Mouse (Mus musculus) neural tube, embryonic 15.5 days (tissue): Measurements from ENCODE around the gene Cox16. TPM values are rescaled to one million over a fixed set of nuclear protein-coding genes. Genes with fewer than 3 reads are reported as not detected.
"Not testable (repeated sequence)": the region's sequence is repeated elsewhere in the genome, so short reads cannot be mapped to it uniquely, and the experiment has no call there.

Experiments
- ATAC-seq: fragments of 200-750 bp; cut with Nextera tagmentation; 2 replicates; pipeline ENCODE4 v1.8.0; 2017; ENCODE audit warnings: mild to moderate bottlenecking, moderate TSS enrichment, moderate library complexity; ENCODE audit not compliant: low FRiP score
- H3K27ac ChIP-seq: fragments of 300-500 bp; sonication (generic); replicated peaks from 2 replicates; pipeline ENCODE4 v1.5.1; 2015; ENCODE audit warnings: mild to moderate bottlenecking, inconsistent platforms
- H3K27me3 ChIP-seq: fragments of 300-500 bp; sonication (generic); replicated peaks from 2 replicates; pipeline ENCODE4 v1.6.1; 2015; ENCODE audit warnings: inconsistent platforms
- H3K36me3 ChIP-seq: fragments of 300-500 bp; sonication (generic); 2 replicates; pipeline ENCODE4 v1.6.1; 2015; ENCODE audit warnings: inconsistent platforms
- H3K4me1 ChIP-seq: fragments of 300-500 bp; sonication (generic); 2 replicates; pipeline ENCODE4 v1.6.1; 2015; ENCODE audit warnings: inconsistent platforms
- H3K4me2 ChIP-seq: fragments of 300-500 bp; sonication (generic); 2 replicates; pipeline ENCODE4 v1.6.1; 2015; ENCODE audit warnings: inconsistent platforms, mild to moderate bottlenecking, moderate library complexity
- H3K4me3 ChIP-seq: fragments of 300-500 bp; sonication (generic); replicated peaks from 2 replicates; pipeline ENCODE4 v1.5.1; 2015; ENCODE audit warnings: mild to moderate bottlenecking, inconsistent platforms
- H3K9ac ChIP-seq: fragments of 300-500 bp; sonication (generic); replicated peaks from 2 replicates; pipeline ENCODE4 v1.6.1; 2015; ENCODE audit warnings: mild to moderate bottlenecking, inconsistent platforms
- H3K9me3 ChIP-seq: fragments of 300-500 bp; sonication (generic); replicated peaks from 2 replicates; pipeline ENCODE4 v1.6.1; 2016; ENCODE audit warnings: inconsistent platforms
- WGBS: fragments of 180-500 bp; shearing (Covaris S2); methylation state at CpG from one replicate; pipeline ENCODE4 v1.1.7; 2015; ENCODE audit warnings: mixed read lengths; 5-methylcytosine and 5-hydroxymethylcytosine counted together
- polyA plus RNA-seq: library from polyadenylated mRNA; unstranded; fragments of >200 nt; fragmentation: Nextera tagmentation; extraction: Ambion mirVana; gene quantifications from 2 replicates; pipeline ENCODE4 v1.2.1, GENCODE M21; 2015

The Cox16 gene
- polyA plus RNA-seq: 118 and 125 TPM in 2 replicates

DNA sequence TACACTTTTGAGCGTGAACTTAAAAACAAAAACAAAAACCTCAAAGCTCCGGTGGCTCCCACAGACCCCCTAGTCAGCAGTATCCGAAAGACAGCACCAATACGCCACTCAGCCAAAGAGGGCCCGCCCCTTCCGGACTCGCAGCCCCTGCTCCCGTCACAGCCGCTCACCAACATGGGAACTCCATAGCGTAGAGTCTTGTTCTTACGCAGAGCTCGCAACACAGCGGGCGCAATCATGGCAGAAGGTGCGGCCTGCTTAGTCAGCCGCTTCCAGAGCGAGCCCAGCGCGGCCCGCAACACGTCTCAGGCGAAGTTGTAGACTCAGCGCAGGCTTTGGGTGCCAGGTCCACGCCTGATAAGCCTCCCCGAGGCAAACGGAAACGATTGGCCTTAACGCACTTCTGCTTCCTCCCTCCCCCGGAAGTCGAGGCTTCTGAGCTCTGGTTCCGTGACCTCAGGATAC, at the start of gene Cox16:
Cox16 (minus strand) TSS at position 401 of the 465 bp plus-strand sequence.
- H3K27me3 ChIP-seq: no peaks in the 10 kb centered on the region
- peak within 1 kb of the TSS; percentile 97 for H3K27ac ChIP-seq
- peak within 1 kb of the TSS; percentile 83 for H3K4me3 ChIP-seq
- H3K9me3 ChIP-seq: no peaks in the 10 kb centered on the region
- under 1% methylated on average over 31 of the region's 31 CpGs for WGBS
- H3K9ac ChIP-seq: peak within 1 kb of the TSS; percentile 70
- ATAC-seq: peak; percentile 98
- H3K4me2 ChIP-seq: peak within 1 kb of the TSS; percentile 66
- peaks cover 12% of the 10 kb centered on the region for H3K4me1 ChIP-seq
- no peaks in the 10 kb centered on the region for H3K36me3 ChIP-seq

- 31% methylated on average over 4 of the region's 4 CpGs for WGBS
- Histone ChIP-seq H3K27ac (peak overlapping the region; percentile 88), H3K9me3 (no peaks in the 10 kb centered on the region), H3K27me3 (0 out of 2 replicates have a peak, but pooled peaks cover 3% of the 10 kb centered on the region), H3K36me3 (no peaks in the 10 kb centered on the region), H3K4me3 (peak overlapping the region; percentile 89), H3K4me2 (peak overlapping the region; percentile 65), H3K9ac (peak overlapping the region; percentile 83), H3K4me1 (peaks cover 25% of the 10 kb centered on the region)
- peak; percentile 55 for ATAC-seq
Measured at GRCm38 (mm10) chr12:81533029-81533419, 48.1 kb upstream of the Cox16 start.

DNA sequence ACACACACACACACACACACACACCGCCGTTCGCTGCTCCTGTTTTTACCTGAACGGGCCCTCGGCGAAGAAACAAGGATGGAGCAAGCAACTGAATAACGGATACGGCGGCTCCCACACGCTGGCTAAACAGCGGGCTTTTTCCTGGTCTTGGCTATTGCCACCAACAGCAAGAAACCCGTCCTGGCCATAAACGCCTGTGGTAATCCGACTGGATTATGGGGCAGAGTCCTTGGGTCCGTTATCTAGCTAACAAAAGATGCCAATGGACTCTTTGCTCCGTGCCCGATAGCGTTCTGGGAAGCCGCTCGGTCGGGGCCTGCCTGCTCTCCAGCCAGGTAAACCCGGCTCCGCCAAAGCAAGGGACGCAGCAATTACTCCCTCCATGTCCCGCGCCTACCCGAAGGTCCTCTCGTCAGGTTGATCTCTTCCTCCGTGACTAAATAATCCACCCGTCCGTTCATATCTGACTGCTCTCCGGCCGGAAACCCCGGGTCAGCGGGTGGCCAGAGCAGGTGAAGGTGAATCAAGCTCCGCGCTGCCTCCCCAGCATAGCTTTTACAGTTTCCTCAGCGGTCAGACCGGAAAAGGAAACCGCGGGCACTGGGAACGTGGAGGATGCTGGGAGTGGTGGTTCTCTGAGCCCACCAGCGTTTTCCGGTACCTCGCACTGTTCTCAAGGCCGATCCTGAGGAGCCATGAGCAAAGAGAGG, 47.5 kb upstream of the Cox16 start, which contains the start of the genes Gm20498 and Synj2bp:
Gm20498 (minus strand) TSS at position 590 of the 713 bp plus-strand sequence.
Synj2bp (minus strand) TSS at position 596 of the 713 bp plus-strand sequence.
- Histone ChIP-seq H3K4me3 (peak within 1 kb of the TSS; percentile 89), H3K27me3 (0 out of 2 replicates have a peak, but pooled peaks cover 3% of the 10 kb centered on the region)
- WGBS: under 1% methylated on average over 46 of the region's 46 CpGs

GRCm38 (mm10) chr12:81530587-81530986, 45.7 kb upstream of the Cox16 start:
- H3K4me3 ChIP-seq, H3K9ac ChIP-seq, H3K9me3 ChIP-seq, H3K36me3 ChIP-seq, H3K27ac ChIP-seq, ATAC-seq, H3K27me3 ChIP-seq: not testable (repeated sequence)
- WGBS: 76% methylated on average over 8 of the region's 8 CpGs
- 0 out of 2 replicates have a peak overlapping the region, but pooled peaks have one; percentile 15 for H3K4me2 ChIP-seq
- peaks cover 25% of the 10 kb centered on the region for H3K4me1 ChIP-seq

More for the DNA sequence above, 47.5 kb upstream of the Cox16 start, which contains the start of the genes Gm20498 and Synj2bp:
- H3K9me3 ChIP-seq: no peaks in the 10 kb centered on the region
- H3K36me3 ChIP-seq: no peaks in the 10 kb centered on the region
- peak within 1 kb of the TSS; percentile 83 for H3K9ac ChIP-seq
- H3K27ac ChIP-seq: peak within 1 kb of the TSS; percentile 88
- H3K4me2 ChIP-seq: peak within 1 kb of the TSS; percentile 65
- peaks cover 25% of the 10 kb centered on the region for H3K4me1 ChIP-seq
- peak; percentile 97 for ATAC-seq

- H3K9ac ChIP-seq, H3K4me1 ChIP-seq, H3K4me2 ChIP-seq, H3K27me3 ChIP-seq, H3K9me3 ChIP-seq, H3K4me3 ChIP-seq, H3K27ac ChIP-seq, ATAC-seq: not testable (repeated sequence)
- 87% methylated on average over 9 of the region's 9 CpGs for WGBS
- peaks cover 11% of the 10 kb centered on the region; the same call in 1 of the 2 replicates for H3K36me3 ChIP-seq
Measured at GRCm38 (mm10) chr12:81496906-81497305, 12.0 kb upstream of the Cox16 start.

- H3K27ac ChIP-seq: no peak overlapping the region
- H3K27me3 ChIP-seq: no peaks in the 10 kb centered on the region
- H3K4me3 ChIP-seq: no peak overlapping the region
- no peaks in the 10 kb centered on the region for H3K4me1 ChIP-seq
- ATAC-seq: no peak
- H3K9me3 ChIP-seq: no peaks in the 10 kb centered on the region
- 91% methylated on average over 5 of the region's 5 CpGs for WGBS
- no peak overlapping the region for H3K4me2 ChIP-seq
- no peak overlapping the region for H3K9ac ChIP-seq
- H3K36me3 ChIP-seq: 0 out of 2 replicates have a peak, but pooled peaks cover 6% of the 10 kb centered on the region
Measured at GRCm38 (mm10) chr12:81490491-81490890, 5.6 kb upstream of the Cox16 start.

DNA sequence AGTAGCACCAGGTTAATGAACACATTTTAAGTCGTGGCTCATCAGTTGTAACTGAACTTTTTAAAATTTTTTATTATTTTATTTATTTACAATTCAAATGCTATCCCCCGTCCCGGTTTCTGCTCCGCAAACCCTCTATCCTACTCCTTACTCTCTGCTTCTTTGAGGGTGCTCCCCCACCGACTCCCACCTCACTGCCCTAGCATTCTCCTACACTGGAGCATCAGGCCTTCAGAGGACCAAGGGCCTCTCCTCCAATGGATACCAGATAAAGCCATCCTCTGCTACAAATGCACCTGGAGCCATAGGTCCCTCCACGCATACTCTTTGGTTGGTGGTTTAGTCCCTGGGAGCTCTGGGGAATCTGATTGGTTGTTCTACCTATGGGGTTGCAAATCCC, 384 bp upstream of the Cox16 start:
- Histone ChIP-seq H3K4me3 (peak overlapping the region; percentile 83), H3K4me2 (peak overlapping the region; percentile 66), H3K9ac (peak overlapping the region; percentile 70), H3K36me3 (no peaks in the 10 kb centered on the region), H3K4me1 (peaks cover 12% of the 10 kb centered on the region), H3K27me3 (no peaks in the 10 kb centered on the region), H3K27ac (peak overlapping the region; percentile 97), H3K9me3 (no peaks in the 10 kb centered on the region)
- 41% methylated on average over 6 of the region's 6 CpGs for WGBS
- ATAC-seq: peak; percentile 56

DNA sequence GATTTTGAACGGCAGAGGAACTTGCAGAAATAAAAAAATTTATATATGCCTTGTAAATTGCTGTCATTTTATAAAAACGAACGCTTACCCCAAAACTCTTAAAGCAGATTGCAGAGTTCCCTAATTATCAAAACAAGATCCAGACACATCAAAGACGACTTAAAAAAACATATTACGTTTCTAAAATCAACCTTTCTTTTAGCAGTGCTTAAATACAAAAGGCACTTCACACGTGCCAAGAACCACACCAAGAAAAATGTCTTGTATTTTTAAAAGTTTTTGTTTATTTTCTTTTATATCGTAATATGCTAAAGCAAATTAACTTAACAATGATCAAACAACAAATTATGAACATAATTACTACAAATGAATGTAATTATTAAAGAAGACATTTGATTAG, 715 bp downstream of the Cox16 start:
- peak overlapping the region; percentile 66 for H3K4me2 ChIP-seq
- no peaks in the 10 kb centered on the region for H3K27me3 ChIP-seq
- ATAC-seq: no peak
- peak overlapping the region; percentile 83 for H3K4me3 ChIP-seq
- peaks cover 12% of the 10 kb centered on the region for H3K4me1 ChIP-seq
- peak overlapping the region; percentile 70 for H3K9ac ChIP-seq
- H3K27ac ChIP-seq: peak overlapping the region; percentile 97
- no peaks in the 10 kb centered on the region for H3K36me3 ChIP-seq
- WGBS: 3% methylated on average over 7 of the region's 7 CpGs
- no peaks in the 10 kb centered on the region for H3K9me3 ChIP-seq

DNA sequence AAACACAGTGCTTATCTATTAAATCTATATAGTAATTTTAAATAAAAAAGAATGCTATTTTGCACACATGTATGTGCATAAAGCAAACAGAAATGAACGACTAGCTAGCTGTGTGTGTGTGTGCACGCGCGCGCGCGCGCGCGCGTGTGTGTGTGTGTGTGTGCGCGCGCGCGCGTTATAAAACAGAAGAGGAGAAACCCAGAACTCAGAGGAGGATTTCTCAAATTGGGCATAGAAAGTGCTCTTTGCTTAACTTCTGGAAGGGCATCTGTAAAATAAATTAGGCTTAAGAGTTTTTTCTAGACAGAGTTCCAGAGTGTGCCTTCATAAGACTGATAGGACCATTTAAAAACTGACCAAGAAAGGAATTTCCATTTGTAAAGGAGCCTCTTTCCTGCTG, 1.3 kb downstream of the Cox16 start:
- H3K4me1 ChIP-seq: peaks cover 12% of the 10 kb centered on the region
- H3K4me2 ChIP-seq: peak overlapping the region; percentile 66
- peak overlapping the region; percentile 47 for H3K9ac ChIP-seq
- H3K27me3 ChIP-seq: no peaks in the 10 kb centered on the region
- H3K27ac ChIP-seq: no peak overlapping the region; the same call in 1 of the 2 replicates
- 38% methylated on average over 17 of the region's 17 CpGs for WGBS
- no peaks in the 10 kb centered on the region for H3K9me3 ChIP-seq
- no peaks in the 10 kb centered on the region for H3K36me3 ChIP-seq
- no peak for ATAC-seq
- peak overlapping the region; percentile 83 for H3K4me3 ChIP-seq

DNA sequence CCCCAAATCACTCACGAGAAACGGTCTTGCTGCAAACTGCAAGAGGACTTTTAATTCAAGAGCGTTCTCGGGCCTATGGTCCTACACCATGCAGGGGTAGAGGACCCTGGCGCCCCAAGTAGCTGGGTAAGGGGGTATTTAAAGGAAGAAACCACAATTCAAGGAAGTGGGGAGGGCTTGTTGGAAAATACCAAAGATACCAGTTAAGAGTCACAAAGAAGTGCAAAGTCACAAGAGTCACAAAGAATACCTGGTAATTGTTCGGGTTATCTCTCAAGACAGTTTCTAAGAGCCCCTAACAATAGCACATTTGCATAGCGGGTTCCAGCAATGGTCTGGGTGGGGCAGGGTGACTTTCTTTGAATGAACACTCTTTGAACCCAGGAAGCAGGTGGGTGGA, 25.9 kb downstream of the Cox16 start:
- WGBS: 98% methylated on average over 7 of the region's 7 CpGs

DNA sequence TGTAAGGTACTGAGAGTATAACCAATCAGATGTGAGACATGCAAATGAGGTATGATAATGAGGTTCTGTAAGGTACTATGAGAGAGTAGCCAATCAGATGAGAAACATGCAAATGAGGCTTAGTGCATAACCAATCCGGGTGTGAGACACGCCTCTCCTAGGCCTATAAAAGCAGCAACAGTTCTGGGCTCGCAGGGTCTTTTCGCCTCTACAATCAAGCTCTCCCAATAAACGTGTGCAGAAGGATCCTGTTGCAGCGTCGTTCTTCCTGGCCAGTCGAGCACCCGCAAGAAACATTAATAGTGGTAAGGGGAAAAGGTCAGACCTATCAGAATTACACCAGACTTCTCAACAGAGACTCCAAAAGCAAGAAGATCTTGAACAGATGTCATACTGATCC, 45.9 kb downstream of the Cox16 start:
- H3K4me3 ChIP-seq, H3K4me1 ChIP-seq, H3K27me3 ChIP-seq, H3K9me3 ChIP-seq, H3K9ac ChIP-seq, H3K36me3 ChIP-seq, H3K4me2 ChIP-seq, ATAC-seq, H3K27ac ChIP-seq: not testable (repeated sequence)
- 96% methylated on average over 9 of the region's 9 CpGs for WGBS

More for the DNA sequence above, 25.9 kb downstream of the Cox16 start:
- not testable (repeated sequence) for H3K4me1 ChIP-seq, H3K9ac ChIP-seq, H3K4me2 ChIP-seq, H3K9me3 ChIP-seq, H3K27me3 ChIP-seq, H3K27ac ChIP-seq, H3K4me3 ChIP-seq, ATAC-seq, H3K36me3 ChIP-seq

- WGBS: 94% methylated on average over 2 of the region's 2 CpGs
- not testable (repeated sequence) for ATAC-seq
Measured at GRCm38 (mm10) chr12:81434778-81435177, 50.1 kb downstream of the Cox16 start.

More at GRCm38 (mm10) chr12:81434778-81435177, 50.1 kb downstream of the Cox16 start:
- H3K4me3 ChIP-seq, H3K9ac ChIP-seq, H3K4me1 ChIP-seq, H3K27me3 ChIP-seq, H3K9me3 ChIP-seq, H3K27ac ChIP-seq, H3K4me2 ChIP-seq: not testable (repeated sequence)
- H3K36me3 ChIP-seq: peaks cover 14% of the 10 kb centered on the region
